Mouse (Mus musculus): Measurements from ENCODE around the gene Vmn1r217. TPM values are rescaled to one million over a fixed set of nuclear protein-coding genes. Genes with fewer than 3 reads are reported as not detected.

Gene Vmn1r217
- polyA plus RNA-seq, 1 experiment from 2014 or later, result not detected

Other genes with a start within 250 kb of the Vmn1r217 start
- gene Vmn1r212, start 234.0 kb downstream of the Vmn1r217 start, polyA plus RNA-seq (2016; fragmentation: Nextera tagmentation; extraction: Ambion mirVana), result not detected in 2 replicates
- not detected in 2 replicates for gene Vmn1r213, start 110.6 kb downstream of the Vmn1r217 start, polyA plus RNA-seq (2016; fragmentation: Nextera tagmentation; extraction: Ambion mirVana)
- not detected in 2 replicates for gene Vmn1r214, start 87.8 kb downstream of the Vmn1r217 start, polyA plus RNA-seq (2016; fragmentation: Nextera tagmentation; extraction: Ambion mirVana)
- gene Vmn1r215, start 50.2 kb downstream of the Vmn1r217 start, polyA plus RNA-seq (2016; fragmentation: Nextera tagmentation; extraction: Ambion mirVana), result not detected in 2 replicates
- gene Vmn1r218, start 14.9 kb upstream of the Vmn1r217 start, polyA plus RNA-seq (2016; fragmentation: Nextera tagmentation; extraction: Ambion mirVana), result not detected in 2 replicates
- not detected in 2 replicates for gene Vmn1r219, start 41.1 kb upstream of the Vmn1r217 start, polyA plus RNA-seq (2016; fragmentation: Nextera tagmentation; extraction: Ambion mirVana)
- gene Vmn1r220, start 69.7 kb upstream of the Vmn1r217 start, polyA plus RNA-seq (2016; fragmentation: Nextera tagmentation; extraction: Ambion mirVana), result not detected in 2 replicates
- not detected in 2 replicates for gene Vmn1r221, start 95.9 kb upstream of the Vmn1r217 start, polyA plus RNA-seq (2016; fragmentation: Nextera tagmentation; extraction: Ambion mirVana)
- gene Vmn1r222, start 117.7 kb upstream of the Vmn1r217 start, polyA plus RNA-seq (2016; fragmentation: Nextera tagmentation; extraction: Ambion mirVana), result not detected in 2 replicates
- gene Vmn1r223, start 128.9 kb upstream of the Vmn1r217 start, polyA plus RNA-seq (2016; fragmentation: Nextera tagmentation; extraction: Ambion mirVana), result not detected in 2 replicates

All from midbrain, embryonic 12.5 days (tissue).